Mouse (Mus musculus) hindlimb bud, embryonic 11.5 days (tissue): ENCODE measurements at regions not wholly inside any gene's neighbourhood (a gene's known extent, or its start where the extent isn't known, plus 50 kb on each side); places are given as distances from the start of the nearest gene placed in this dataset.

Experiments used
- DNase-seq: peaks from one replicate; pipeline ENCODE4 v3.0.0-alpha.2; 2012; ENCODE audit warnings: low read depth, low spot score; ENCODE audit errors: extremely low spot score

DNA sequence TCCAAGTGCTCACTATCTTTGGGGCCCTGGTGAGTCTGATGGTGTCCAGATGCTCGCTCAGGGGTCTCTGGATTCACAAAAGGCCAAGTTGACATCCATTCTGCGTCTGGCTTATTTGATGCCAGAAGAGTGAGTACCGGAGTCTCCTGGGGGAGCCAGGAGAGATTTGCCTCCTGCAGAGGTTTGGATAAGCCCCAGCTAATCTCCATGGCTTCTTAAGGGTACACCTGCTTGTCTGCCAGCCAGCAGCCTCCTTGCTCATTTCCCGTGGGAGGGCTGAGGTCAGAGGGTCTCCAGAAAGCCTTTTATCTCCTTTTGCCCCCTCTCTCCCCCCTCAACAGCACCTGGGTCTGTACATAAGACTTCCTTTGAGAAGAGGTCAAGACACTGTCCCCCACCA is 234.0 kb upstream of the Ubash3b start:
- no peak for DNase-seq

GRCm38 (mm10) chr9:41391591-41392320 is 230.3 kb upstream of the Ubash3b start:
- DNase-seq: no peak

- DNase-seq: no peak
Measured at GRCm38 (mm10) chr9:41379283-41379682, 217.8 kb upstream of the Ubash3b start.

GRCm38 (mm10) chr9:41378627-41379231 is 217.2 kb upstream of the Ubash3b start:
- DNase-seq: no peak

GRCm38 (mm10) chr9:41377701-41378626 is 216.5 kb upstream of the Ubash3b start:
- DNase-seq: no peak

GRCm38 (mm10) chr9:41376948-41377700 is 215.6 kb upstream of the Ubash3b start:
- no peak for DNase-seq

- no peak for DNase-seq
Measured at GRCm38 (mm10) chr9:41375984-41376651, 214.6 kb upstream of the Ubash3b start.

DNA sequence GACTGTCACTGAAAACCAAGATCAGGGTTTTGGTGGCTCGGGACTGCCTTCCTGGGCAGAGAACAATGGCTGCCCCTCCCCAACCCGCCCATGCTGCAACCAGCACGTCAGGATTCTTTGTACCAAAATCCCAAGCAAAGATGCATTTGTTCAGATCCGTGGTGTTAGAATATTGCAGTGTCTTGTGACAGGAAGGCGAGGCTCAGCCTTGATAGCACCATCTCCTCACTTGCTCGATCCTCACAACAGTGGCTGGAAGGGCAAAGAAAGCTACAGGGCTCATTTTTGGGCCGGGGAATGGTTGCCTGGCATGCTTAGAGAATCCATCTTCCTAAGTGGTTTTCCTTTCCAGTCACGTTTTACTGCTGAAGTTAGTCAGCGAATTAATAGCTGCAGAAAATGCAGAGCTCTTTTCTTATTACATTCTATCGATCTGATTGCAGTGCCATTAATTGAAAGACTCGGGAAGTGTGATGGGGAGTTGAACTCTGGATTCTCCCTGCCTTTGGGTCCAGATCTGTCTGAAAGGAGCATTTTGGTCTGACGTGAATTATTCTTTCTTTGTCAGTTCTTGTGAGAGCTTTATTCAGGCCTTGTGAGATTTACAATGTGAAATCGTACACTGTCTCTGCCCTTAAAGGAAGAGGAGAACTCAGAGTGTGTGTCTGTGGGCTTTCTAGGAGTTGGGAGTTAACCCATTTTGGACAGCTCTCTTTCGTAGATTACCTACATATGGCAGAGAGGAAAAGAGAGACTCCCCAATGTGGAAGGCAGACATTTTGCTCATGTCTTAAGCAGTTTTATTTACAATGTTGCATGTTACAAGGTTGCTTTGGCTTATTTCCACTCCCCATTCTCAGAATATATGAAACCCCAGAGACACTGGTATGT is 213.3 kb upstream of the Ubash3b start:
- no peak for DNase-seq

GRCm38 (mm10) chr9:41366405-41366804 is 204.9 kb upstream of the Ubash3b start:
- no peak for DNase-seq

- no peak for DNase-seq
Measured at GRCm38 (mm10) chr9:41365251-41365650, 203.8 kb upstream of the Ubash3b start.

DNA sequence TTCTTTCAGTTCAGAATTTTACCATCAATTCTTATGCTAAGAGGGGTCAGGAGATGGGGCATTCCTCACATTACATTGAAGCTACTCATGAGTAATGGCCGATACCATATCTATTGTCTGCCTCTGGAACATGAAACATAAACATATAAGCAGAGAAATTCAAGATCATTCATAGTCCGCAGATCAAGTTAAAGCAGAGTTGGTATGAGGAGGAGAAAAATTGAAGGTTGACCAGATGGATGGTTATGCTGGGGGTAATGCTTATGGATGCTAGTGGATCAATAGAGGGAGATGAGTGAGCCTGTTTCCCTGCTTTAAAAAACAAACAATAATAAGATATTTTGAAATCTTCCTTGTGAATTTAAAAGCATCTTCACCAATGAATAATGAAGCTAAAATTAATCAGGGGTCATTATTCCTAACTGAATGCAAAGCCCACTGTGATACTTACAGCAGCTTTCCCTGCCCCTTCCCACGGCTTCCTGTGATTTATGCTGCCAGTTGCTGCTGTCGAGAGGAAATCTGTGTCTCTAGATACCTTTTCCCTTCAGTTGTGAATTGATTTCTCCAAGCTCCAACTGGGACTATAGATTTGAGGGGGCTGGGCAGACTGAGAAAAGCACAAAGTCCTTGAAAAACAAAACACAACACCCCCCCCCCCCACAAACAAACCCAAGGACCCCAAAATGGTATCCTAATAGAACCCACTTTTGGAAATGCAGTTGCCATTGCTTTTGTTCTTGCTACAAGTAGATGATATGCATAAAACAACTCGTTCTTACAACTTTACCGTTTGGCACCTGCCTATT is 203.1 kb upstream of the Ubash3b start:
- DNase-seq: no peak

DNA sequence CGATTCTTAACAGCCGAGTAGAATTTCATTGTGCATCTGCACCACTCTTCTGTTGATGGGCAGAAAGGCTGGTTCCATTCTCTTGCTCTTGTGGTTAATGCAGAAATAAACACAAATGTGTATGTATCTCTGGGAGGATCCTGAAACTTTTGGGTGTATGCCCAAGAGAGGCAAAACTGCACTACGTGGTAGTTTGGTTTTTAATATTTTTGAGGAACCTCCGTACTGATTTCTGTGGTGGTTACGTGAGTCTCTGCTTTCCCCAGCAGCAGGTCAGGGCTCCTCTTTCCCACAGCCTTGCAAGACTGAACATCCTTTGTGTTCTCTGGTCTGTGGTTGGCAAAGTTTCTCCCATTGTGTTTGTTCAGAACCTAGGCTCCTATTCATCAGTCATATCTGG is 198.9 kb upstream of the Ubash3b start:
- DNase-seq: no peak

DNA sequence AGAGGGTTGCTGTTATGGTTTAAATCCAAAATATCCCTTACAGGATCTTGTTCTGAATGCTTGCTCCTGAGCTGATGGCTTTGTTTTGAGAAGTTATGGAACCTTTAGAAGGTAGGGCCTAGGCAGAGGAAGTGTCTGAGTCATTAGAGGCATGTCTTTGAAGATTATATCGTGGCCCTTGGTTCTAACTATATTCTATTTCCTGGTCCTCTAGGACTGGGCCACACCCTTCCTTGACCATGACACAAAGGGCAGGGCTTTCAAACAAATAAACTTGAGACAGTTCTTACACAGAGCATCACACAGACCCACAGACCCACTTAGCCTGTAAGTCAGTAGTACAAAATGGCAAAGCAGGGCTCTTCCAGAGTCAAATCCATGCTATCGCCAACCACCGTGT is 197.8 kb upstream of the Ubash3b start:
- no peak for DNase-seq

DNA sequence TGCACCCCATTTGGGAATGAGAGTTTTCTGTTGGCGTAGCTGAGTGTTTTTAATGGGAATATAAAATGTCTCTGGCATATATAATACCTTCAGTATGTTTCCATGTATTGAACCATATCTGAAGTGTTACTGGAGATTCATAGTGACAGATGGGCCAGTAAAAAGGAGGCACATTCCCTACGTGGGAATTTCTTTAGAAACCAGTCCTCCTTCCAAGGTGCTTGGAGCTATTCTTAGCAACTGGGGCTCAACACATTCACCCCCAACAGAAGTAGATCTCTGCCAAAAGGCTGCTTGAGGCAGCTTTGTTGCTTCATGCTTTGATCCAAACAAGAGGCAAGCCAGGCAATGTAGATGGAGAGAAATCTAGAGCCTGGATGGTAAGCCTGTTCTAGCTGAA is 183.8 kb upstream of the Ubash3b start:
- no peak for DNase-seq

DNA sequence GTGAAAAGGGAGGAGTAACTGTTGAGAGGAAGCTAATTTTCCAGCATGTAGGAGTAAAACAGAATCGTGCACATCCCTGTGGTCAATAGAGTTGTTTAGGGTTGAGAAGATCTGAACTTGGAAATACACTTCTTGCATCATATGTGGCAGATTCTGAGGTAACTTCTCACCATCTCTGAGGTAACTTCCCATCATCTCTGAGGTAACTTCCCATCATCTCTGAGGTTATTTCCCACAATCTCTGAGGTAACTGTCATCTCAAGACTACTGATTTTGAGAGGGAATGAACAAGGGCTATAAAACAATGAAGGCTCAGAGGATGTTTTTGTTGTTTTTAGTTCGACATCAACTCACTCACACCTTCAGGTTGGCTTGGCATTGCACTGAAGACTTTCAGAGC is 175.9 kb upstream of the Ubash3b start:
- DNase-seq: no peak

DNA sequence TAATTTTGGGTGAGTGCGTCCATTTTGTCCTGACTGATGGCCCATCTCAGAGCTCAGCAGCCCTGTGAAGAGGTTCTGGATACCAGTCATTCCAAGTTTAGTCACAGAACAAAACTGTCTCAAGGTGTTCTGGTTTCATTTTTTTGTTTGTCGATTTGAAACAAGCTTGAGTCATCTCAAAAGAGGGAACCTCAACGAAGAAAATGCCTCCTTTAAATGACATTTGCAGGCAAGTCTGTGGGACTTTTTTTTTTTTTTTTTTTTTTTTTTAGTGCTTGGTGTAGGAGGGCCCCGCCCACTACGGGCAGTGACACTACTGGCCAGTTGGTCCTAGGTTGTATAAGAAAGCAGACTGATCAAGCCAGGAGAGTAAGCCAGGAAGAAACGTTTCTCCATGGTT is 175.3 kb upstream of the Ubash3b start:
- no peak for DNase-seq

GRCm38 (mm10) chr9:41334462-41335241 is 173.2 kb upstream of the Ubash3b start:
- no peak for DNase-seq

DNA sequence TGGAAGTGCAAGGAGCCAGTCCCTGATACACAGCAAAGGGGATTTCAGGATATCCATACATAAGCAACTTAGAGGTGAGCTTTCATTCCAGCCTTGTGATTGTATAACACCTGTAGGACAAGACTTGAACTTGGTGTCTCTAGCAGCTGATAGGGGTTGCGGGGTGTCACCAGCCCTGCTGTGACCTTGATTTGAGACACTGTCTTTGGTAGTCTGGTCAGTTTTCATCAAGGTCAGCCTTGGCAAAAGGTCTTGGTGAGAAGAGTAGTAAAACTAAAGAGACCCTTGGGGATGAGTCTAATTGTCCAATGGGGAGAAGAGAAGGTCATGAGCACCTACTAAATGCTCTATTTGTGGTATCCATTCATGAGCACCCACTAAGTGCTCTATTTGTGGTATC is 172.0 kb upstream of the Ubash3b start:
- no peak for DNase-seq
